Mouse (Mus musculus) embryonic facial prominence, embryonic 10.5 days (tissue): ENCODE measurements at regions not wholly inside any gene's neighbourhood (a gene's known extent, or its start where the extent isn't known, plus 50 kb on each side); places are given as distances from the start of the nearest gene placed in this dataset.

Experiments
- DNase-seq: peaks from one replicate; pipeline ENCODE4 v3.0.0-alpha.2; 2017; ENCODE audit warnings: low spot score
- H3K27ac ChIP-seq: fragments of 300-500 bp; sonication (generic); replicated peaks from 2 replicates; pipeline ENCODE4 v1.5.1; 2016; ENCODE audit warnings: mild to moderate bottlenecking
- H3K27me3 ChIP-seq: fragments of 300-500 bp; sonication (generic); replicated peaks from 2 replicates; pipeline ENCODE4 v1.6.1; 2016; ENCODE audit warnings: low read depth, mild to moderate bottlenecking; ENCODE audit not compliant: poor library complexity, severe bottlenecking
- H3K36me3 ChIP-seq: fragments of 300-500 bp; sonication (generic); replicated peaks from 2 replicates; pipeline ENCODE4 v1.6.1; 2016; ENCODE audit warnings: mild to moderate bottlenecking, moderate library complexity
- H3K4me1 ChIP-seq: fragments of 300-500 bp; sonication (generic); 2 replicates; pipeline ENCODE4 v1.6.1; 2016
- H3K4me3 ChIP-seq: fragments of 300-500 bp; sonication (generic); 2 replicates; pipeline ENCODE4 v1.5.1; 2016; ENCODE audit warnings: mild to moderate bottlenecking, moderate library complexity
- H3K9me3 ChIP-seq: fragments of 300-500 bp; sonication (generic); 2 replicates; pipeline ENCODE4 v1.6.1; 2016; ENCODE audit warnings: mild to moderate bottlenecking
- WGBS: fragments of 180-500 bp; shearing (Covaris S2); methylation state at CpG from one replicate; pipeline ENCODE4 v1.1.7; 2016; 5-methylcytosine and 5-hydroxymethylcytosine counted together

- Histone ChIP-seq H3K4me1 (peaks cover 40% of the 10 kb centered on the region), H3K9me3 (no peaks in the 10 kb centered on the region), H3K4me3 (no peak overlapping the region), H3K27me3 (no peaks in the 10 kb centered on the region), H3K27ac (peak overlapping the region; percentile 54; the same call in 1 of the 2 replicates), H3K36me3 (no peaks in the 10 kb centered on the region)
- DNase-seq = no peak
- WGBS = 40% methylated on average over 2 of the region's 2 CpGs
These were observed 216.4 kb downstream of the Ly86 start for GRCm38 (mm10) chr13:37561437-37561836.

GRCm38 (mm10) chr13:37562141-37562540 is 216.1 kb upstream of the Rreb1 start:
- no peaks in the 10 kb centered on the region for H3K27me3 ChIP-seq
- H3K36me3 ChIP-seq = no peaks in the 10 kb centered on the region
- no peak for DNase-seq
- WGBS = 54% methylated on average over 9 of the region's 9 CpGs
- H3K27ac ChIP-seq = peak overlapping the region; percentile 54
- peaks cover 40% of the 10 kb centered on the region for H3K4me1 ChIP-seq
- H3K9me3 ChIP-seq = no peaks in the 10 kb centered on the region
- H3K4me3 ChIP-seq = no peak overlapping the region

GRCm38 (mm10) chr13:37562652-37563051 is 215.5 kb upstream of the Rreb1 start:
- WGBS = 36% methylated on average over 5 of the region's 5 CpGs
- peak; percentile 52 for DNase-seq
- H3K4me1 ChIP-seq = peaks cover 40% of the 10 kb centered on the region
- H3K4me3 ChIP-seq = no peak overlapping the region
- H3K36me3 ChIP-seq = no peaks in the 10 kb centered on the region
- H3K27ac ChIP-seq = peak overlapping the region; percentile 54; the same call in 1 of the 2 replicates
- no peaks in the 10 kb centered on the region for H3K27me3 ChIP-seq
- no peaks in the 10 kb centered on the region for H3K9me3 ChIP-seq

- 76% methylated on average over 3 of the region's 3 CpGs for WGBS
- H3K4me1 ChIP-seq = 0 out of 2 replicates have a peak, but pooled peaks cover 3% of the 10 kb centered on the region
- H3K27me3 ChIP-seq = no peaks in the 10 kb centered on the region
- no peak overlapping the region for H3K4me3 ChIP-seq
- no peak overlapping the region for H3K27ac ChIP-seq
- no peak for DNase-seq
- no peaks in the 10 kb centered on the region for H3K9me3 ChIP-seq
- H3K36me3 ChIP-seq = no peaks in the 10 kb centered on the region
These were observed 209.1 kb upstream of the Rreb1 start for GRCm38 (mm10) chr13:37569051-37569450.

- no peak for DNase-seq
- no peaks in the 10 kb centered on the region for H3K9me3 ChIP-seq
- H3K27me3 ChIP-seq = no peaks in the 10 kb centered on the region
- no peak overlapping the region for H3K4me3 ChIP-seq
- H3K4me1 ChIP-seq = 0 out of 2 replicates have a peak, but pooled peaks cover 3% of the 10 kb centered on the region
- H3K36me3 ChIP-seq = no peaks in the 10 kb centered on the region
- no peak overlapping the region for H3K27ac ChIP-seq
- whole genome bisulfite sequencing = 87% methylated on average over 3 of the region's 3 CpGs
These were observed 208.7 kb upstream of the Rreb1 start for GRCm38 (mm10) chr13:37569486-37569885.

- no peaks in the 10 kb centered on the region for H3K36me3 ChIP-seq
- H3K27me3 ChIP-seq = no peaks in the 10 kb centered on the region
- H3K9me3 ChIP-seq = no peaks in the 10 kb centered on the region
- H3K4me1 ChIP-seq = 0 out of 2 replicates have a peak, but pooled peaks cover 3% of the 10 kb centered on the region
- WGBS = 67% methylated on average over 3 of the region's 3 CpGs
- no peak for DNase-seq
- no peak overlapping the region for H3K27ac ChIP-seq
- no peak overlapping the region for H3K4me3 ChIP-seq
These were observed 205.2 kb upstream of the Rreb1 start for GRCm38 (mm10) chr13:37572983-37573382.

GRCm38 (mm10) chr13:37579231-37579630 is 199.0 kb upstream of the Rreb1 start:
- no peaks in the 10 kb centered on the region for H3K9me3 ChIP-seq
- H3K4me3 ChIP-seq = no peak overlapping the region
- 89% methylated on average over 10 of the region's 10 CpGs for WGBS
- H3K27me3 ChIP-seq = no peaks in the 10 kb centered on the region
- no peaks in the 10 kb centered on the region for H3K36me3 ChIP-seq
- no peak for DNase-seq
- no peak overlapping the region for H3K27ac ChIP-seq
- peaks cover 5% of the 10 kb centered on the region for H3K4me1 ChIP-seq

- peak; percentile 48 for DNase-seq
- peaks cover 5% of the 10 kb centered on the region for H3K4me1 ChIP-seq
- WGBS = 49% methylated on average over 11 of the region's 11 CpGs
- H3K36me3 ChIP-seq = no peaks in the 10 kb centered on the region
- H3K9me3 ChIP-seq = no peaks in the 10 kb centered on the region
- peak overlapping the region; percentile 63; the same call in 1 of the 2 replicates for H3K27ac ChIP-seq
- H3K27me3 ChIP-seq = no peaks in the 10 kb centered on the region
- no peak overlapping the region for H3K4me3 ChIP-seq
These were observed 198.4 kb upstream of the Rreb1 start for GRCm38 (mm10) chr13:37579775-37580174.

- 78% methylated on average over 2 of the region's 2 CpGs for WGBS
- H3K4me3 ChIP-seq = no peak overlapping the region
- H3K27me3 ChIP-seq = no peaks in the 10 kb centered on the region
- H3K9me3 ChIP-seq = no peaks in the 10 kb centered on the region
- DNase-seq = no peak
- H3K36me3 ChIP-seq = no peaks in the 10 kb centered on the region
- peaks cover 5% of the 10 kb centered on the region for H3K4me1 ChIP-seq
- H3K27ac ChIP-seq = no peak overlapping the region
These were observed 197.4 kb upstream of the Rreb1 start for GRCm38 (mm10) chr13:37580806-37581205.

GRCm38 (mm10) chr13:37581374-37581773 is 196.8 kb upstream of the Rreb1 start:
- Histone ChIP-seq H3K4me1 (peaks cover 5% of the 10 kb centered on the region), H3K27ac (no peak overlapping the region), H3K9me3 (no peaks in the 10 kb centered on the region), H3K36me3 (no peaks in the 10 kb centered on the region), H3K4me3 (no peak overlapping the region), H3K27me3 (no peaks in the 10 kb centered on the region)
- no peak for DNase-seq
- 66% methylated on average over 6 of the region's 6 CpGs for WGBS

GRCm38 (mm10) chr13:37585476-37585875 is 192.7 kb upstream of the Rreb1 start:
- 86% methylated on average over 5 of the region's 5 CpGs for WGBS
- H3K27ac ChIP-seq = no peak overlapping the region
- no peak for DNase-seq
- H3K4me1 ChIP-seq = no peaks in the 10 kb centered on the region; the same call in 1 of the 2 replicates
- no peaks in the 10 kb centered on the region for H3K9me3 ChIP-seq
- H3K27me3 ChIP-seq = 0 out of 2 replicates have a peak, but pooled peaks cover 4% of the 10 kb centered on the region
- H3K36me3 ChIP-seq = no peaks in the 10 kb centered on the region
- H3K4me3 ChIP-seq = no peak overlapping the region

GRCm38 (mm10) chr13:37586511-37586910 is 191.7 kb upstream of the Rreb1 start:
- no peaks in the 10 kb centered on the region; the same call in 1 of the 2 replicates for H3K4me1 ChIP-seq
- H3K9me3 ChIP-seq = no peaks in the 10 kb centered on the region
- H3K4me3 ChIP-seq = no peak overlapping the region
- no peak for DNase-seq
- 47% methylated on average over 4 of the region's 4 CpGs for WGBS
- no peak overlapping the region for H3K27ac ChIP-seq
- 0 out of 2 replicates have a peak, but pooled peaks cover 4% of the 10 kb centered on the region for H3K27me3 ChIP-seq
- H3K36me3 ChIP-seq = no peaks in the 10 kb centered on the region

- Histone ChIP-seq H3K9me3 (no peaks in the 10 kb centered on the region), H3K4me1 (no peaks in the 10 kb centered on the region), H3K27me3 (0 out of 2 replicates have a peak, but pooled peaks cover 4% of the 10 kb centered on the region), H3K4me3 (no peak overlapping the region), H3K27ac (no peak overlapping the region), H3K36me3 (no peaks in the 10 kb centered on the region)
- WGBS = 90% methylated on average over 3 of the region's 3 CpGs
- DNase-seq = no peak
These were observed 190.3 kb upstream of the Rreb1 start for GRCm38 (mm10) chr13:37587911-37588310.
